Mouse (Mus musculus) lung, embryonic 14.5 days (tissue): ENCODE results near the gene BC028528. TPM values are rescaled to one million over a fixed set of nuclear protein-coding genes. Genes with fewer than 3 reads are reported as not detected.
"Not testable (repeated sequence)": the region's sequence is repeated elsewhere in the genome, so short reads cannot be mapped to it uniquely, and the experiment has no call there.

Experiments
- ATAC-seq: fragments of 200-750 bp; cut with Nextera tagmentation; 2 replicates; pipeline ENCODE4 v1.8.0; 2017; ENCODE audit warnings: mild to moderate bottlenecking, moderate TSS enrichment, moderate library complexity; ENCODE audit not compliant: insufficient read depth
- DNase-seq: peaks from one replicate; pipeline ENCODE4 v3.0.0-alpha.2; 2015
- H3K27ac ChIP-seq: fragments of 300-500 bp; sonication (generic); 2 replicates; pipeline ENCODE4 v1.5.1; 2014; ENCODE audit warnings: low read depth, mild to moderate bottlenecking, moderate library complexity
- H3K27me3 ChIP-seq: fragments of 300-500 bp; sonication (generic); 2 replicates; pipeline ENCODE4 v1.6.1; 2014; ENCODE audit warnings: low read length, control low read depth; ENCODE audit not compliant: insufficient read depth
- H3K36me3 ChIP-seq: fragments of 300-500 bp; sonication (generic); 2 replicates; pipeline ENCODE4 v1.6.1; 2014; ENCODE audit warnings: control low read depth; ENCODE audit not compliant: insufficient read depth
- H3K4me1 ChIP-seq: fragments of 300-500 bp; sonication (generic); 2 replicates; pipeline ENCODE4 v1.6.1; 2014; ENCODE audit warnings: antibody characterized with exemption, control low read depth; ENCODE audit not compliant: insufficient read depth
- H3K4me2 ChIP-seq: fragments of 300-500 bp; sonication (generic); 2 replicates; pipeline ENCODE4 v1.6.1; 2014; ENCODE audit warnings: mild to moderate bottlenecking
- H3K4me3 ChIP-seq: fragments of 300-500 bp; sonication (generic); 2 replicates; pipeline ENCODE4 v1.5.1; 2014; ENCODE audit warnings: low read depth, low read length
- H3K9ac ChIP-seq: fragments of 300-500 bp; sonication (generic); 2 replicates; pipeline ENCODE4 v1.6.1; 2014
- H3K9me3 ChIP-seq: fragments of 300-500 bp; sonication (generic); 2 replicates; pipeline ENCODE4 v1.6.1; 2016; ENCODE audit warnings: low read depth, low read length, control low read depth
- CTCF ChIP-seq: IDR thresholded peaks from 2 replicates; pipeline ENCODE4 v1.5.1; 2016; ENCODE audit warnings: antibody characterized with exemption, low read depth
- WGBS: fragments of 180-500 bp; shearing (Covaris S2); extraction: QIAGEN DNeasy Blood & Tissue Kit; methylation state at CpG from one replicate; pipeline ENCODE4 v1.1.7; 2014; 5-methylcytosine and 5-hydroxymethylcytosine counted together
- polyA plus RNA-seq: library from polyadenylated mRNA; unstranded; fragments of >200 nt; fragmentation: Nextera tagmentation; extraction: Ambion mirVana; gene quantifications from 2 replicates; pipeline ENCODE4 v1.2.1, GENCODE M21; 2014

BC028528 gene
- polyA plus RNA-seq, 1 experiment from 2014 or later: 55.4 TPM

DNA sequence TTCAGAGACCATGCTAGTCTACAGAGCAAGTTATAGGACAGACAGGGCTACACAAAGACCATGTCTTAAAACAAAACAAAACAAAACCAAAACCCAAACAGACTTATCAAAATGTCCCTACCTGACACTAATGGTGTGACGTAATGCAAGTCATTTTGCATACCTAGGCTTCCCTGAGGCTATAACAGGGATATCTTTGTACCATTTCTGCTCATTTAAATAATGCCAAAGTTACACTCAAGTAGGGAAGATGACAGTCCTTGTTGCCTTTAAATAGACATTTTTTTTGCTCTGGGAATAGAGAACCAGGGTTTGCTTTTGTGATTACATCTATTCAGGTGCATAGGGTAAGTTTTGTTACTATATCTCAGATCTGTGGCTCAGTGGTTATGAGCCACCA is 39.7 kb upstream of the BC028528 start:
- H3K4me3 ChIP-seq: no peak overlapping the region
- peaks cover 24% of the 10 kb centered on the region for H3K36me3 ChIP-seq
- TF ChIP-seq CTCF: no peak
- no peaks in the 10 kb centered on the region for H3K27me3 ChIP-seq
- DNase-seq (no peak), ATAC-seq (no peak)
- WGBS: 78% methylated on average over 1 of the region's 1 CpGs
- H3K9me3 ChIP-seq: no peaks in the 10 kb centered on the region
- no peaks in the 10 kb centered on the region for H3K4me1 ChIP-seq
- H3K9ac ChIP-seq: no peak overlapping the region
- no peak overlapping the region for H3K27ac ChIP-seq
- H3K4me2 ChIP-seq: peak overlapping the region; percentile 64

DNA sequence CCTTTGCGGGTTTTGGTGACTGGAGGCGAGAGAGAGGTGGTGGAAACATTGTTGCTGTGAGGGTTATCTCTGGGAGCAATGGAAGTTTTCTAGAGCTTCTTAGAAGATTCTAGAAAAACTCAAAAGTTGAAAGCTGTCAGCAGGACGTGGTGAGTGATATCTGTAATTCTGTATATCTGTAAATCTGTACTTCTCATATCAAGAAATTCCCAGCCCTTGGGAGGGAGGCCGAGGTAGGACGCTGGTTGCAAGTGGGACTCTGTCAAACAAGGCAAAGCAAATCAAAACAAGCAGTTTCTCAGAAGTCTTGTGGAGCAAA is 38.6 kb upstream of the BC028528 start:
- Histone ChIP-seq H3K36me3 (peaks cover 19% of the 10 kb centered on the region), H3K4me1 (no peaks in the 10 kb centered on the region), H3K4me3 (peak overlapping the region; percentile 94), H3K4me2 (peak overlapping the region; percentile 64), H3K27me3 (no peaks in the 10 kb centered on the region), H3K9me3 (no peaks in the 10 kb centered on the region), H3K9ac (peak overlapping the region; percentile 97), H3K27ac (peak overlapping the region; percentile 94)
- no peak for TF ChIP-seq CTCF
- whole genome bisulfite sequencing: under 1% methylated on average over 5 of the region's 5 CpGs
- DNase-seq (peak; percentile 43), ATAC-seq (no peak)

- Histone ChIP-seq H3K9ac (peak overlapping the region; percentile 97), H3K4me3 (peak overlapping the region; percentile 94), H3K9me3 (no peaks in the 10 kb centered on the region), H3K4me1 (no peaks in the 10 kb centered on the region), H3K27me3 (no peaks in the 10 kb centered on the region), H3K36me3 (peaks cover 13% of the 10 kb centered on the region), H3K27ac (peak overlapping the region; percentile 94), H3K4me2 (peak overlapping the region; percentile 64)
- under 1% methylated on average over 105 of the region's 105 CpGs for WGBS
- TF ChIP-seq CTCF: no peak
- peak; percentile 77 for DNase-seq
- ATAC-seq: peak; percentile 32; the same call in 1 of the 2 replicates
Measured at GRCm38 (mm10) chr3:95929581-95930470, 38.0 kb upstream of the BC028528 start.

- no peaks in the 10 kb centered on the region for H3K9me3 ChIP-seq
- H3K36me3 ChIP-seq: peaks cover 3% of the 10 kb centered on the region
- H3K27ac ChIP-seq: peak within 1 kb of the TSS; percentile 94
- DNase-seq (peak; percentile 98), ATAC-seq (peak; percentile 100)
- peak within 1 kb of the TSS; percentile 64 for H3K4me2 ChIP-seq
- TF ChIP-seq CTCF: no peak
- WGBS: under 1% methylated on average over 49 of the region's 49 CpGs
- H3K4me3 ChIP-seq: peak within 1 kb of the TSS; percentile 94
- H3K4me1 ChIP-seq: no peaks in the 10 kb centered on the region
- peak within 1 kb of the TSS; percentile 97 for H3K9ac ChIP-seq
- H3K27me3 ChIP-seq: no peaks in the 10 kb centered on the region
Measured at GRCm38 (mm10) chr3:95928658-95929503, 37.1 kb upstream of the BC028528 start, which contains the start of gene Anp32e. TSS of gene Anp32e (plus strand) at chr3:95929246.

DNA sequence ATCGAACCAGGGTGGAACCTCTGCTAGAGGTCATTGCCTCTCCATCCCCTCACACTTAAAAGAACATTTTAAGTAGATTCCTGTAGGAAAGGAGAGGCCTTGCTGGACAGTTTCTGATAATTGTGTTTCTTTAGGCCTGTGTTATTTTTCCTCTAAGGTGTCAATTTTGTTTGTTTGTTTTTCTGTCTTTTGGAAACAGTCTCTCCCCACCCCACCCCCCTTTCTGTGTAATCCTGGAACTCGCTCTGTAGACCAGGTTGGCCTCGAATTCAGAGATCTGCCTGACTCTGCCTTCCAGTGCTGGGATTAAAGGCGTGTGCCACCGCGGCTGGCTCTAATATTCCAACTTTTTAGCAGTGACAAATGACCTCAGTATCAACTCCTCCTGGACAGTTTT is 36.5 kb upstream of the BC028528 start:
- no peak for TF ChIP-seq CTCF
- Histone ChIP-seq H3K4me2 (peak overlapping the region; percentile 64), H3K27ac (peak overlapping the region; percentile 91), H3K4me3 (peak overlapping the region; percentile 94), H3K9ac (peak overlapping the region; percentile 70), H3K36me3 (no peaks in the 10 kb centered on the region), H3K4me1 (no peaks in the 10 kb centered on the region), H3K27me3 (no peaks in the 10 kb centered on the region), H3K9me3 (no peaks in the 10 kb centered on the region)
- no peak for DNase-seq
- ATAC-seq: no peak
- 48% methylated on average over 6 of the region's 6 CpGs for WGBS

DNA sequence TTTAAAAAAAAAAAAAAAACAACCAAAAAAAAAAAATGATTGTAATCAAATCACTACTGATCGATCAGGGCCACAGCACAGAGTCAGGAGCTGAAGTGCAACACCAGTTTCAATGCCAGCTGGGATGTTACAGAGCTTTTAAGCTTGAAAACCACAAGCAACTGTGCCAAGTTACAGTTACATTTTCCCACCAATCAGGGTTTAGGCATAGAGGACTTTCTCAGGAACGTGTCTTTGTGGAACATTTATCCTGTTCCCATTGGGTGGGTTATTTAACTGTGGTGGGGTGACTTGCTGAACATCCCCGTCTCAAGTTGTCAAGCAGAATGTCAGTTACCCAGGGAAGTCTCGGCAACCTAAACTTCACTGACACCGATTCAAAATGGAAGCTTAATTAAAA is 33.3 kb upstream of the BC028528 start:
- no peak for DNase-seq
- no peak overlapping the region for H3K9ac ChIP-seq
- WGBS: 74% methylated on average over 5 of the region's 5 CpGs
- ATAC-seq: no peak
- no peak overlapping the region for H3K4me2 ChIP-seq
- H3K27me3 ChIP-seq: no peaks in the 10 kb centered on the region
- no peak overlapping the region for H3K27ac ChIP-seq
- no peaks in the 10 kb centered on the region for H3K9me3 ChIP-seq
- H3K36me3 ChIP-seq: no peaks in the 10 kb centered on the region
- no peaks in the 10 kb centered on the region for H3K4me1 ChIP-seq
- TF ChIP-seq CTCF: no peak
- no peak overlapping the region for H3K4me3 ChIP-seq

- Histone ChIP-seq H3K9me3 (no peaks in the 10 kb centered on the region), H3K4me3 (no peak overlapping the region), H3K4me1 (no peaks in the 10 kb centered on the region), H3K36me3 (no peaks in the 10 kb centered on the region), H3K27me3 (no peaks in the 10 kb centered on the region), H3K27ac (no peak overlapping the region), H3K9ac (no peak overlapping the region), H3K4me2 (no peak overlapping the region)
- 57% methylated on average over 4 of the region's 4 CpGs for WGBS
- no peak for TF ChIP-seq CTCF
- DNase-seq (no peak), ATAC-seq (no peak)
Measured at GRCm38 (mm10) chr3:95924185-95924584, 32.4 kb upstream of the BC028528 start.

GRCm38 (mm10) chr3:95923429-95923828 is 31.6 kb upstream of the BC028528 start:
- H3K36me3 ChIP-seq, H3K4me3 ChIP-seq, H3K27ac ChIP-seq, DNase-seq, H3K4me1 ChIP-seq, H3K4me2 ChIP-seq, ATAC-seq, H3K9me3 ChIP-seq, H3K27me3 ChIP-seq, H3K9ac ChIP-seq: not testable (repeated sequence)
- 83% methylated on average over 7 of the region's 7 CpGs for WGBS

DNA sequence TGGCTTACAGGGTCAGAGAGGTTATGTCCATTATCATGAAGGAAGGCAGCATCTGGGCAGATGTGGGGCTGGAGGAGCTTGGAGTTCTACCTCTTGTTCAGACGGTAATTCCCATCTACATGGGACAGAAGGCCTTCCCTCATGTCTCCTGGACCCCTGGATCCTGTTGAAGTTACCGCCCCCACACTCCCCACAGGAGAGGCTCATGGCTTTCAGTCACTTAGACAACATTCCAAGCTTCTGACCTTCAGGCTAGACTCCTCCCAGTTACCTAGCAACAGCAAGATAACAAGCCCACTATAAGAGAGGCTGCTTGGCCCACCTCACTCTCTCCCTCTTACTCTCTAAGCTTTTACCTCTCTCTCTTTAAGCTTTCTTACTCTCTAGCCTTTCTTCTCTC is 28.7 kb upstream of the BC028528 start:
- not testable (repeated sequence) for H3K4me3 ChIP-seq, DNase-seq, H3K9ac ChIP-seq, H3K4me2 ChIP-seq, H3K36me3 ChIP-seq, ATAC-seq, H3K9me3 ChIP-seq, H3K27me3 ChIP-seq, H3K27ac ChIP-seq, H3K4me1 ChIP-seq
- 26% methylated on average over 2 of the region's 2 CpGs for WGBS
